Mouse (Mus musculus) MEL (cell line): ENCODE results near the gene Baz1a. TPM values are rescaled to one million over a fixed set of nuclear protein-coding genes. Genes with fewer than 3 reads are reported as not detected.

ENCODE experiments used
- DNase-seq: peaks from one replicate; pipeline ENCODE4 v3.0.0; 2011; ENCODE audit warnings: low read depth, low spot score
- H3K27ac ChIP-seq: 2 replicates; pipeline ENCODE4 v1.5.1; 2012; ENCODE audit warnings: low read depth, mild to moderate bottlenecking, control low read depth, low read length, moderate library complexity; ENCODE audit not compliant: control insufficient read depth
- H3K27me3 ChIP-seq, 2 experiments: fragments of 150-350 bp in 1 of 2; sonication (generic) in 1 of 2; 2 replicates each; pipeline ENCODE4 v1.6.1; 2012; ENCODE audit warnings: low read length in 2 of 2, mild to moderate bottlenecking in 2 of 2, improper control_type of control experiment in 1 of 2, moderate library complexity in 1 of 2; ENCODE audit not compliant: insufficient read depth in 2 of 2, control insufficient read depth in 1 of 2
- H3K36me3 ChIP-seq, 2 experiments: 2 replicates each; pipeline ENCODE4 v1.6.1; 2012 to 2014; ENCODE audit warnings: low read length in 2 of 2, improper control_type of control experiment in 1 of 2, inconsistent platforms in 1 of 2, mild to moderate bottlenecking in 1 of 2; ENCODE audit not compliant: insufficient read depth in 2 of 2, control insufficient read depth in 1 of 2
- H3K4me1 ChIP-seq, 2 experiments: fragments of 150-350 bp in 1 of 2; sonication (generic) in 1 of 2; 2 replicates each; pipeline ENCODE4 v1.6.1; 2012; ENCODE audit warnings: low read length in 2 of 2, improper control_type of control experiment in 1 of 2, mild to moderate bottlenecking in 1 of 2; ENCODE audit not compliant: insufficient read depth in 2 of 2, control insufficient read depth in 1 of 2
- H3K4me3 ChIP-seq, 2 experiments: fragments of 150-350 bp in 1 of 2; sonication (generic) in 1 of 2; 2 replicates each; pipeline ENCODE4 v1.5.1; 2012; ENCODE audit warnings: low read depth in 2 of 2, low read length in 2 of 2, mild to moderate bottlenecking in 2 of 2, moderate library complexity in 2 of 2, control low read depth in 1 of 2, improper control_type of control experiment in 1 of 2; ENCODE audit not compliant: control insufficient read depth in 1 of 2, insufficient read depth in 1 of 2
- H3K79me2 ChIP-seq: 2 replicates; pipeline ENCODE4 v1.6.1; 2012; ENCODE audit warnings: mild to moderate bottlenecking, low read length, moderate library complexity; ENCODE audit not compliant: control insufficient read depth, poor library complexity, insufficient read depth
- H3K9ac ChIP-seq: 2 replicates; pipeline ENCODE4 v1.6.1; 2012; ENCODE audit warnings: low read depth, mild to moderate bottlenecking, control low read depth, low read length, moderate library complexity; ENCODE audit not compliant: control insufficient read depth, poor library complexity, severe bottlenecking
- H3K9me3 ChIP-seq: fragments of 150-350 bp; sonication (generic); replicated peaks from 2 replicates; pipeline ENCODE4 v1.6.1; 2012; ENCODE audit warnings: mild to moderate bottlenecking, low read length, improper control_type of control experiment, moderate library complexity; ENCODE audit not compliant: insufficient read depth
- CHD2 ChIP-seq: IDR thresholded peaks from 2 replicates; pipeline ENCODE4 v1.6.1; 2011; ENCODE audit warnings: low read length, improper control_type of control experiment
- E2F4 ChIP-seq: IDR thresholded peaks from 2 replicates; pipeline ENCODE4 v1.6.1; 2011; ENCODE audit warnings: low read depth, low read length, improper control_type of control experiment, borderline replicate concordance
- ELF1 ChIP-seq: IDR thresholded peaks from 2 replicates; pipeline ENCODE4 v1.6.1; 2014; ENCODE audit warnings: low read depth, mild to moderate bottlenecking, inconsistent platforms, low read length, improper control_type of control experiment, moderate library complexity
- EP300 ChIP-seq, 2 experiments: IDR thresholded peaks; 2 replicates each; pipeline ENCODE4 v1.6.1; 2011; ENCODE audit warnings: improper control_type of control experiment in 2 of 2, low read length in 2 of 2, low read depth in 1 of 2, mild to moderate bottlenecking in 1 of 2
- ETS1 ChIP-seq: IDR thresholded peaks from 2 replicates; pipeline ENCODE4 v1.6.1; 2012; ENCODE audit warnings: low read depth, mild to moderate bottlenecking, inconsistent platforms, low read length, improper control_type of control experiment, moderate library complexity
- GABPA ChIP-seq: IDR thresholded peaks from 2 replicates; pipeline ENCODE4 v1.6.1; 2012; ENCODE audit warnings: low read depth, mild to moderate bottlenecking, inconsistent platforms, low read length, improper control_type of control experiment, moderate library complexity
- GATA1 ChIP-seq: IDR thresholded peaks from 2 replicates; pipeline ENCODE4 v1.6.1; 2011; ENCODE audit warnings: low read depth, low read length, improper control_type of control experiment
- HCFC1 ChIP-seq: IDR thresholded peaks from 2 replicates; pipeline ENCODE4 v1.6.1; 2012; ENCODE audit warnings: low read depth, mild to moderate bottlenecking, inconsistent platforms, low read length, improper control_type of control experiment, moderate library complexity
- JUND ChIP-seq: IDR thresholded peaks from 2 replicates; pipeline ENCODE4 v1.6.1; 2011; ENCODE audit warnings: low read depth, mild to moderate bottlenecking, improper control_type of control experiment, low read length
- KAT2A ChIP-seq: conservative IDR thresholded peaks from 2 replicates; pipeline ENCODE4 v1.6.1; 2012; ENCODE audit warnings: low read depth, low read length, improper control_type of control experiment, inconsistent platforms
- MAFK ChIP-seq: IDR thresholded peaks from 2 replicates; pipeline ENCODE4 v1.6.1; 2011; ENCODE audit warnings: low read depth, mild to moderate bottlenecking, low read length, improper control_type of control experiment, borderline replicate concordance
- MAX ChIP-seq: IDR thresholded peaks from 2 replicates; pipeline ENCODE4 v1.6.1; 2011; ENCODE audit warnings: low read length, improper control_type of control experiment
- MEF2A ChIP-seq: IDR thresholded peaks from 2 replicates; pipeline ENCODE4 v1.6.1; 2014; ENCODE audit warnings: low read depth, mild to moderate bottlenecking, inconsistent platforms, low read length, improper control_type of control experiment; ENCODE audit not compliant: poor library complexity, insufficient replicate concordance, severe bottlenecking; ENCODE audit errors: extremely low read depth
- MXI1 ChIP-seq: IDR thresholded peaks from 2 replicates; pipeline ENCODE4 v1.6.1; 2011; ENCODE audit warnings: mild to moderate bottlenecking, low read depth, low read length, improper control_type of control experiment
- MYB ChIP-seq: IDR thresholded peaks from 2 replicates; pipeline ENCODE4 v1.6.1; 2011; ENCODE audit warnings: mild to moderate bottlenecking, low read depth, low read length, improper control_type of control experiment
- MYC ChIP-seq: IDR thresholded peaks from 2 replicates; pipeline ENCODE4 v1.6.1; 2011; ENCODE audit warnings: low read depth, mild to moderate bottlenecking, low read length, improper control_type of control experiment, moderate library complexity
- NRF1 ChIP-seq: IDR thresholded peaks from 2 replicates; pipeline ENCODE4 v1.6.1; 2014; ENCODE audit warnings: low read depth, mild to moderate bottlenecking, inconsistent platforms, low read length, improper control_type of control experiment, moderate library complexity; ENCODE audit not compliant: poor library complexity, insufficient read depth, severe bottlenecking
- POLR2AphosphoS2 ChIP-seq: IDR thresholded peaks from 2 replicates; pipeline ENCODE4 v1.6.1; 2011; ENCODE audit warnings: low read length, improper control_type of control experiment
- POLR2AphosphoS5 ChIP-seq: IDR thresholded peaks from 2 replicates; pipeline ENCODE4 v1.6.1; 2012; ENCODE audit warnings: low read depth, borderline replicate concordance, mild to moderate bottlenecking, inconsistent platforms, low read length, moderate library complexity, mixed read lengths
- RAD21 ChIP-seq: IDR thresholded peaks from 2 replicates; pipeline ENCODE4 v1.6.1; 2011; ENCODE audit warnings: mild to moderate bottlenecking, low read depth, low read length, improper control_type of control experiment
- RCOR1 ChIP-seq: IDR thresholded peaks from 2 replicates; pipeline ENCODE4 v1.6.1; 2012; ENCODE audit warnings: low read depth, mild to moderate bottlenecking, inconsistent platforms, low read length, improper control_type of control experiment
- SIN3A ChIP-seq: IDR thresholded peaks from 2 replicates; pipeline ENCODE4 v1.6.1; 2012; ENCODE audit warnings: low read length, improper control_type of control experiment, inconsistent platforms
- SMC3 ChIP-seq: IDR thresholded peaks from 2 replicates; pipeline ENCODE4 v1.6.1; 2011; ENCODE audit warnings: low read depth, low read length, improper control_type of control experiment
- TAL1 ChIP-seq: IDR thresholded peaks from 2 replicates; pipeline ENCODE4 v1.6.1; 2012; ENCODE audit warnings: mild to moderate bottlenecking, inconsistent platforms, low read length, moderate library complexity, mixed read lengths
- TBP ChIP-seq: IDR thresholded peaks from 2 replicates; pipeline ENCODE4 v1.8.0; 2011; ENCODE audit warnings: low read depth, low read length, improper control_type of control experiment
- TCF12 ChIP-seq: IDR thresholded peaks from 2 replicates; pipeline ENCODE4 v1.6.1; 2014; ENCODE audit warnings: low read depth, mild to moderate bottlenecking, inconsistent platforms, low read length, improper control_type of control experiment, moderate library complexity
- UBTF ChIP-seq: IDR thresholded peaks from 2 replicates; pipeline ENCODE4 v1.6.1; 2012; ENCODE audit warnings: low read depth, mild to moderate bottlenecking, inconsistent platforms, low read length, improper control_type of control experiment, moderate library complexity, borderline replicate concordance; ENCODE audit not compliant: insufficient read depth
- USF1 ChIP-seq: IDR thresholded peaks from 2 replicates; pipeline ENCODE4 v1.6.1; 2014; ENCODE audit warnings: low read depth, mild to moderate bottlenecking, inconsistent platforms, low read length, improper control_type of control experiment, moderate library complexity
- USF2 ChIP-seq, 2 experiments: IDR thresholded peaks; 2 replicates each; pipeline ENCODE4 v1.6.1; 2011 to 2012; ENCODE audit warnings: improper control_type of control experiment in 2 of 2, low read length in 2 of 2, borderline replicate concordance in 1 of 2, inconsistent platforms in 1 of 2, low read depth in 1 of 2, mild to moderate bottlenecking in 1 of 2; ENCODE audit not compliant: insufficient read depth in 1 of 2
- ZKSCAN1 ChIP-seq: IDR thresholded peaks from 2 replicates; pipeline ENCODE4 v1.6.1; 2012; ENCODE audit warnings: low read depth, mild to moderate bottlenecking, inconsistent platforms, low read length, improper control_type of control experiment, moderate library complexity
- ZNF384 ChIP-seq: IDR thresholded peaks from 2 replicates; pipeline ENCODE4 v1.6.1; 2012; ENCODE audit warnings: low read depth, mild to moderate bottlenecking, inconsistent platforms, low read length, improper control_type of control experiment
- polyA plus RNA-seq, 2 experiments: library from polyadenylated mRNA; stranded (reverse) in 1 of 2; unstranded in 1 of 2; fragments of >175 nt in 1 of 2; fragments of >200 nt in 1 of 2; gene quantifications; 2 replicates each; pipeline versions ENCODE4 v1.2.1 to v1.2.4; 2012; ENCODE audit warnings: low replicate concordance in 2 of 2, low read depth in 1 of 2; ENCODE audit not compliant: insufficient read length in 2 of 2, insufficient read depth in 1 of 2, missing spikeins in 1 of 2
- total RNA-seq: library from RNA; depleted of rRNA; stranded (reverse); fragments of 300-350 nt; gene quantifications from 2 replicates; pipeline ENCODE4 v1.2.3, GENCODE M21; 2012

Gene Baz1a
- total and polyA plus RNA-seq, 3 experiments: 39.8 to 203 (median 46.0) TPM

DNA sequence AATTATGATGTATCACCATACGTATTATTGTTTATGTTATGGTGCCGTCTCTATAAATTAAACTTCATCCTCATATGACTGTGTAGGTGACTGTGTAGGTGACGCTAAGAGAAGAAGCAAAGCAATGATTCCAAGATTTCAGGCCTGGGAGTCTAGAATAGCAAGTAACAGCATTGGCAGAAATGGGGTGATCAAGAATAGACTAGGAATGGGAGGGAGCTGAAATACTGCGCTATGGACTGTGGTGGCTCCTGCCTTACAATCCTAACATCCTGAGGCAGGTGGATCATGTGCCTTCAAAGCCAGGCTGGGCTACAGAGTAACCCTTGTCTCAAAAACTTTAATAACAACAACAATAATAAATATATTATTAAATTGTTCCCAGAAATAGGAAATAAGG lies 19.7 kb downstream of the Baz1a start:
- no peak for TF ChIP-seq POLR2AphosphoS2
- 0 out of 2 replicates have a peak, but pooled peaks have one; percentile 5 for TF ChIP-seq KAT2A
- peak overlapping the region; percentile 87 for H3K9ac ChIP-seq

DNA sequence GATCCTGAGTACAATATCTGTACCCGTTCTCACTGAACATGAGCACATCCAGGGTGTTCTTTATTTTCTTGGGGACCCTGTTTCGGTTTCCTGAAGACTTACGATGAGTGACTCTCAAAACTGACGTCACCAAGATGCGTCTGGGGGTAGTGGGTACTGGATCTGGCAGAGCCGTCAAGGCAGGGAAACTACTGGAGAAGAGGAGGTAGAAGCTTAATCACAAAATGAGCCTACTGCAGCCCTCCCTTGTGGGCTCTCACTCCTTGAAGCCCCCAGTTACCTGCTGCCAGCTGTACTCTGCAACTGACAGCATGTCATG lies 20.1 kb downstream of the Baz1a start:
- peaks cover 0 to 10% of the 10 kb centered on the region in 2 experiments; a peak in 2 of 4 replicates for H3K36me3 ChIP-seq
- H3K27me3 ChIP-seq: no peaks in the 10 kb centered on the region
- H3K79me2 ChIP-seq: peaks cover 2% of the 10 kb centered on the region; the same call in 1 of the 2 replicates
- H3K9me3 ChIP-seq: no peaks in the 10 kb centered on the region
- peaks cover 5 to 16% of the 10 kb centered on the region in 2 experiments for H3K4me1 ChIP-seq
- H3K4me3 ChIP-seq: peak overlapping the region; percentile 87 to 90
- H3K27ac ChIP-seq: peak overlapping the region; percentile 95
- DNase-seq: peak; percentile 90
- H3K9ac ChIP-seq: peak overlapping the region; percentile 87
- TF ChIP-seq SMC3 (no peak; the same call in 1 of the 2 replicates), CHD2 (no peak), ELF1 (peak; percentile 44; the same call in 1 of the 2 replicates), ZNF384 (no peak), NRF1 (no peak), GABPA (no peak), ETS1 (no peak; the same call in none of the 2 replicates), RCOR1 (no peak), TAL1 (no peak), GATA1 (0 out of 2 replicates have a peak, but pooled peaks have one; percentile 9), UBTF (no peak), MAX (peak; percentile 58; the same call in 1 of the 2 replicates), USF2 (IDR thresholded peaks at IDR 0.05; ENCODE audit: borderline replicate concordance in 1 of 2, insufficient read depth in 1 of 2, low read depth in 1 of 2, low read length in 2 of 2) (no peak), POLR2AphosphoS5 (no peak), HCFC1 (peak; percentile 82), MYB (no peak), TCF12 (no peak), JUND (no peak), USF1 (no peak), RAD21 (no peak), MAFK (no peak), MEF2A (no peak), TBP (peak; percentile 57; the same call in 1 of the 2 replicates), SIN3A (peak; percentile 69), ZKSCAN1 (no peak), EP300 (IDR thresholded peaks at IDR 0.05; ENCODE audit: low read depth in 1 of 2, low read length in 2 of 2) (no peak), E2F4 (no peak), POLR2AphosphoS2 (peak; percentile 67; the same call in 1 of the 2 replicates), MYC (no peak), MXI1 (peak; percentile 69)

More for the DNA sequence above, 19.7 kb downstream of the Baz1a start:
- Histone ChIP-seq H3K4me3 (peak overlapping the region; percentile 87 to 90), H3K79me2 (peaks cover 2% of the 10 kb centered on the region; the same call in 1 of the 2 replicates), H3K27ac (peak overlapping the region; percentile 95), H3K9me3 (no peaks in the 10 kb centered on the region), H3K4me1 (peaks cover 5 to 13% of the 10 kb centered on the region in 2 experiments), H3K27me3 (no peaks in the 10 kb centered on the region), H3K36me3 (peaks cover 0 to 9% of the 10 kb centered on the region in 2 experiments; a peak in 2 of 4 replicates)
- DNase-seq: no peak
